Mouse (Mus musculus) G1E (cell line): ENCODE data around the gene Snx10.

Experiments used
- CTCF ChIP-seq: IDR thresholded peaks from 2 replicates; pipeline ENCODE4 v1.5.1; 2012; ENCODE audit warnings: low read depth, low read length, inconsistent platforms, mixed read lengths
- GATA1 ChIP-seq: IDR thresholded peaks from 2 replicates; pipeline ENCODE4 v1.6.1; 2012; ENCODE audit warnings: borderline replicate concordance, low read length, inconsistent platforms, mixed read lengths
- TAL1 ChIP-seq: conservative IDR thresholded peaks from 2 replicates; pipeline ENCODE4 v1.6.1; 2012; ENCODE audit warnings: low read depth, low read length, inconsistent platforms, mixed read lengths

- TF ChIP-seq CTCF = no peak
- no peak for TF ChIP-seq TAL1
- no peak for TF ChIP-seq GATA1
These were observed 82.5 kb downstream of the Snx10 start for GRCm38 (mm10) chr6:51606245-51606644.
